Mouse (Mus musculus) ES-E14 (cell line): Measurements from ENCODE around the gene Syngr2. TPM values are rescaled to one million over a fixed set of nuclear protein-coding genes. Genes with fewer than 3 reads are reported as not detected.

Experiments used
- DNase-seq: peaks from one replicate; pipeline ENCODE4 v3.0.0-alpha.2; 2013; ENCODE audit warnings: low read depth, low spot score
- H3K27ac ChIP-seq: 2 replicates; pipeline ENCODE4 v1.5.1; 2012; ENCODE audit warnings: low read depth, mild to moderate bottlenecking, low read length, moderate library complexity, mixed read lengths; ENCODE audit not compliant: poor library complexity, insufficient read depth, severe bottlenecking
- H3K36me3 ChIP-seq: 2 replicates; pipeline ENCODE4 v1.6.1; 2012; ENCODE audit warnings: mild to moderate bottlenecking, low read length, moderate library complexity, mixed read lengths; ENCODE audit not compliant: control insufficient read depth, poor library complexity, insufficient read depth, severe bottlenecking
- H3K4me1 ChIP-seq, 2 experiments: fragments of 150-350 bp in 1 of 2; sonication (generic) in 1 of 2; 2 replicates each; pipeline ENCODE4 v1.6.1; 2012; ENCODE audit warnings: low read length in 2 of 2, mild to moderate bottlenecking in 1 of 2, mixed read lengths in 1 of 2; ENCODE audit not compliant: control insufficient read depth in 2 of 2, insufficient read depth in 2 of 2, poor library complexity in 1 of 2
- H3K4me3 ChIP-seq, 2 experiments: fragments of 150-350 bp in 1 of 2; sonication (generic) in 1 of 2; 2 replicates each; pipeline ENCODE4 v1.5.1; 2012; ENCODE audit warnings: low read length in 2 of 2, low read depth in 1 of 2, mild to moderate bottlenecking in 1 of 2, mixed read lengths in 1 of 2; ENCODE audit not compliant: insufficient read depth in 1 of 2, poor library complexity in 1 of 2, severe bottlenecking in 1 of 2
- H3K9ac ChIP-seq: 2 replicates; pipeline ENCODE4 v1.6.1; 2012; ENCODE audit warnings: low read depth, mild to moderate bottlenecking, low read length, mixed read lengths; ENCODE audit not compliant: poor library complexity, insufficient read depth, severe bottlenecking
- H3K9me3 ChIP-seq: fragments of 150-350 bp; sonication (generic); 2 replicates; pipeline ENCODE4 v1.6.1; 2012; ENCODE audit warnings: low read depth, mild to moderate bottlenecking, low read length; ENCODE audit not compliant: control insufficient read depth, insufficient read depth
- CHD2 ChIP-seq: IDR thresholded peaks from 2 replicates; pipeline ENCODE4 v1.6.1; 2014; ENCODE audit warnings: mild to moderate bottlenecking, low read depth, low read length, inconsistent platforms
- HCFC1 ChIP-seq: IDR thresholded peaks from 2 replicates; pipeline ENCODE4 v1.6.1; 2012; ENCODE audit warnings: low read length, inconsistent platforms, borderline replicate concordance; ENCODE audit not compliant: insufficient read depth
- MAFK ChIP-seq: IDR thresholded peaks from 2 replicates; pipeline ENCODE4 v1.6.1; 2014; ENCODE audit warnings: mild to moderate bottlenecking, low read depth, low read length, inconsistent platforms; ENCODE audit not compliant: insufficient read depth
- ZC3H11A ChIP-seq: IDR thresholded peaks from 2 replicates; pipeline ENCODE4 v1.6.1; 2012; ENCODE audit warnings: low read depth, mild to moderate bottlenecking, inconsistent platforms, low read length, borderline replicate concordance
- ZNF384 ChIP-seq: IDR thresholded peaks from 2 replicates; pipeline ENCODE4 v1.6.1; 2012; ENCODE audit warnings: low read depth, low read length, inconsistent platforms
- in situ Hi-C, 2 experiments: fragments of 600-800 bp; cut with MboI; formaldehyde crosslinking; loops; one replicate each; pipeline ENCODE4 v1.15.1; 2025; ENCODE audit warnings: low sequenced_read_pairs in 2 of 2, inconsistent platforms in 1 of 2; ENCODE audit not compliant: unreplicated experiment in 2 of 2
- total RNA-seq: library from RNA; depleted of rRNA; stranded (reverse); fragments of 300-350 nt; gene quantifications from 2 replicates; pipeline ENCODE4 v1.2.3, GENCODE M21; 2012

Gene Syngr2
- total RNA-seq, 1 experiment: 69.6 TPM

DNA sequence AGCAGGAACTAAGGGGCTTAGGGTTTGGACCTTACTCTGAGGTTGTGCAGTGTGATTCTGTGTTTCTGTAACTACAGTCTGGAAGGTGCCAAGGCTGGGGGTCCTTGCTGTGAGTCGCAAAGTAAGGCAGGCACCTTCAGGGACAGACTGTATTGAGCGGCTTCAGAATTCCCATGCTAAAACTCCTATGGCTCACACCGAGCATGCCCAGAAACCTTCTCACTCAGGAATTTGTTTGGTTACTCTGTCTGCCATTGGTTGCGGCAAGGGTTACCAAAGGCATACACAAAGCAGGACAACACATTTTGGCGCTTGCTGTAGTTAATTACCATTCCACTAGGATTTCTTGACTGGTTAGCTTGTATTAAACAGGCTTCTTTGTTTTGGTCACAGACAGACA, 16.7 kb downstream of the Syngr2 start:
- peaks cover 19% of the 10 kb centered on the region for H3K36me3 ChIP-seq
- H3K4me3 ChIP-seq: peak overlapping the region; percentile 82 to 88
- peaks cover 4 to 26% of the 10 kb centered on the region in 2 experiments for H3K4me1 ChIP-seq
- no peak for TF ChIP-seq ZC3H11A
- TF ChIP-seq HCFC1: no peak
- no peak for TF ChIP-seq CHD2
- TF ChIP-seq ZNF384: no peak
- no peak for TF ChIP-seq MAFK
- H3K9me3 ChIP-seq: no peaks in the 10 kb centered on the region
- H3K9ac ChIP-seq: peak overlapping the region; percentile 96
- H3K27ac ChIP-seq: peak overlapping the region; percentile 61; the same call in 1 of the 2 replicates
- DNase-seq: no peak
- in situ Hi-C loops: no loop called here

DNA sequence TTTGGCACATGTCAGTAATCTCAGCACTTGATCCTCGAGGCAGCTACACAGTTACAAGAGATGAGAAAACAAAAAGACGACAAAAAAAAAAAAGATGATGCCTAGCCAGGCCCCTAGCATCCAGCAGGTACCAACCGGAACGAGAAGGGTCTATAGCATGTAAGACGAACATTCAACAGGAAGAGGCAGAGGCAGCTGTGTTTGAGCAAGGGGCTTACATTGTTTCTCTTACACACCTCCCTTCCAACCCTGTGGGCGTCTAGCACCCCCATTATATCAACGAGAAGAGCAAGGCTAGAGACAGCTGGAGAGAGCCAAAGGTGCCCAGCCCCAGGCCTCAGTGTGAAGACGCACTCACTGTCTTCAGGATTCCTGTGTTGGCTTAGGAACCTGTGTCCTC, 17.4 kb downstream of the Syngr2 start:
- no peak overlapping the region; the same call in 1 of the 2 replicates for H3K9ac ChIP-seq
- H3K36me3 ChIP-seq: peaks cover 11% of the 10 kb centered on the region
- H3K27ac ChIP-seq: no peak overlapping the region
- in situ Hi-C loops: no loop called here
- H3K4me3 ChIP-seq: no peak overlapping the region
- no peaks in the 10 kb centered on the region for H3K9me3 ChIP-seq
- H3K4me1 ChIP-seq: peaks cover 7 to 26% of the 10 kb centered on the region in 2 experiments
- TF ChIP-seq CHD2: no peak
- no peak for TF ChIP-seq HCFC1
- TF ChIP-seq MAFK: no peak
- no peak for TF ChIP-seq ZNF384
- no peak for TF ChIP-seq ZC3H11A
- DNase-seq: no peak

DNA sequence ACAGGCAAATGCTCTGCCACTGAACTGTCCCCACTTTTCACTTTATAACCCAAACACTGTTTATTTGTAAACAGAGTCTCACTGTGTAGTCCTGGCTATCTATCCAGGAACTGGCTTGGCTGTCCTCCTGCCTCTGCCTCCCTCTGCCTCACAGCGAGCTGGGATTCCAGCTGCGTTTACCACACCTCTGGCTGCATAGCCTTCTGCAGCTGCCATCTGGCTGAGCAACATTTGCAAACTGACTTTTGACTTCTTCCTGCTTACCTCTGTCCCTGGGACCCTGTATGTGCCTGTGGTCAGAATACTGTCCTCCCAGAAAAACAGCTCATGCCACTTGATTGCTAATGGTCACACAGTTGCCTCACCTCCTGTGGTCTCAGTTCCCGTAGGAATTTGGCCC, 17.9 kb downstream of the Syngr2 start:
- in situ Hi-C loops: no loop called here
- Histone ChIP-seq H3K27ac (no peak overlapping the region), H3K4me1 (peaks cover 7 to 24% of the 10 kb centered on the region in 2 experiments), H3K4me3 (no peak overlapping the region), H3K9me3 (no peaks in the 10 kb centered on the region), H3K36me3 (peaks cover 10% of the 10 kb centered on the region), H3K9ac (no peak overlapping the region)
- no peak for DNase-seq
- TF ChIP-seq CHD2: no peak
- TF ChIP-seq ZNF384: no peak
- no peak for TF ChIP-seq MAFK
- TF ChIP-seq HCFC1: no peak
- TF ChIP-seq ZC3H11A: no peak

DNA sequence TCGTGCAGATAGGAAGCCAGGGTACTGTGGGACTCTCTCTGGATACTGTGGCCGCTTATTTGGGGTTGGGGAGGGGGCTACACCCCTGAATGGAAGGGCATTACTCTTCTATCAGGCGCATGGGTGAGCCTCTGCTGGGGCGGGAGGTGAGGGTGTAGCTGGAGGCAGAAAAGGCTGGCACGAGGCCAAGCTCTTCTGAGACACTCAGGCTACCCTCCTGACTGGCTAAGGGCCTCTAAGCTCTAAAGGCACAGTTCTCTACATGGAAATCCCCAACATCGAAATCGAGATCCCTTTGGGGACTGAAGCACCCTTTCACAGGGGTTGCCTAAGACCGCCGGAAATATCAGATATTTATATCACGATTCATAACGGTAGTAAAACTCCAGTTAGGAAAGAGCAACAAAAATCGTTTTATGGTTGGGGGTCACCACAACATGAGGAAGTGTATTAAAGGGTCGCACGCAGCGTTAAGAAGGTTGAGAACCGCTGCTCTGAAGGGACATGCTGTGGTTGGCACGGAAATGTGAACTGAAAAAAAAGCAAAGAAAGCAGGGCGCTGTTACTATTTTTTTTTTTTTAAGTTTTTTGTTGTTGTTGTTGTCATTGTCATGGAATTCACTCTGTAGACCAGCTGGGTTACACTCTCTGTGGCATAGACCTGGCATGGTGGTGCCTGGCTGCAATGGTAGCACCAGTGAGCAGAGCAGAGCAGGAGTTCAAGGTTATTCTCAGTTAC, 18.9 kb downstream of the Syngr2 start:
- Histone ChIP-seq H3K4me3 (no peak overlapping the region), H3K36me3 (peaks cover 3% of the 10 kb centered on the region), H3K9me3 (no peaks in the 10 kb centered on the region), H3K4me1 (peaks cover 7 to 22% of the 10 kb centered on the region in 2 experiments), H3K9ac (peak overlapping the region; percentile 7; the same call in 1 of the 2 replicates), H3K27ac (no peak overlapping the region)
- no peak for DNase-seq
- TF ChIP-seq MAFK: no peak
- no peak for TF ChIP-seq HCFC1
- TF ChIP-seq ZNF384: no peak
- no peak for TF ChIP-seq ZC3H11A
- TF ChIP-seq CHD2: no peak
- in situ Hi-C loops: no loop called here
